27 mouse cellular contexts compared by ENCODE assay signal in the genomic region with DNA sequence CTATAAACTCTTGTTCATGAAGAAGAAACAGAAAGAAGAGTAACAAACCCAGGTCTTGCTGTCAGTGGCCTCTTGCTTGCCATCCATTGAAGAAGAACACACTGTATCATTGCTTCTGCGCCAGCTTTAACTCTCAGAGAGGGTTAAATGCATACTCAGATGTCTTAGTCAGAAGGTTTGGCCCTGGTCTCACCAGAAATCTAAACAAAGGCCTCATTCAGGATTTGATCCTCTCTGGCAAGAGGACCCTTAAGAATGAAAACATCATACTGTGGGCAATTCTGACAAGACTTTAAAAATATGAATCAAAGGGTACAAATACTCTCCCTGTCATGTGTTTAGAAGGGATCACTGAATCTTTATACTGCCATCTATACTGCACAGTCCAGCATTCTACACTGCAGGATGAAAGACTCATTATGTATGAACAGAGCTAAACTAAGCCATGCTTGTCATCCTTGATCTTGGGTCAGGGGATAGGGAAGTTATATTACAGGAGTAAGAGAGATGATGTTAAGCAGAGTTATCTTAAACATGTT.
DNase-seq lines count a peak whose midpoint lies in the region; ATAC-seq and TF ChIP-seq lines count a peak whose summit lies in the region.
"Had no signal": no experiment of that assay in that cellular context is flagged by ENCODE, and none has a peak within 500 bp of the region (broad histone marks: within the 10 kb centered on the region; RNA-seq: fewer than 3 reads in every experiment).

No protein-coding gene starts in this region.

- no peak for DNase-seq in hindbrain, postnatal 0 days (ENCODE audit: low spot score)
- DNase-seq in 3134 (ENCODE audit: extremely low read depth, insufficient read length, low spot score), result peak; percentile 44
- DNase-seq in Muller cell, postnatal 12 days (ENCODE audit: inconsistent ontology term), result peak; percentile 74
- DNase-seq in fibroblast of lung, adult 2 months (ENCODE audit: low read depth), result peak; percentile 22
- DNase-seq in spleen, postnatal 36 days (ENCODE audit: low spot score in 2 of 2), result no peak
- DNase-seq in left cerebral cortex, postnatal 36 days (ENCODE audit: low spot score in 2 of 2), result no peak
- DNase-seq: adrenal gland, adult 8-10 months; adrenal gland, postnatal 14 days; adrenal gland, postnatal 36 days; B cell, adult 2 months; cerebellum, adult 11-12 months; cerebellum, adult 2 months; cerebellum, adult 9-10 months; cerebellum, postnatal 10 days; cerebellum, postnatal 25 days had no signal

- no peaks in the 10 kb centered on the region for H3K4me1 ChIP-seq in hindbrain, postnatal 0 days (ENCODE audit: insufficient read depth, low read length)
- no peaks in the 10 kb centered on the region for H3K4me1 ChIP-seq in hindbrain, embryonic 12.5 days
- H3K4me1 ChIP-seq: embryonic facial prominence, embryonic 10.5 days; embryonic facial prominence, embryonic 12.5 days; forebrain, embryonic 10.5 days; forebrain, embryonic 12.5 days had no signal

- intact Hi-C loops in left cerebral cortex, postnatal 36 days (cut with DNase I), result no loop called here

- no peak overlapping the region for H3K4me2 ChIP-seq in hindbrain, postnatal 0 days (ENCODE audit: low read depth, low read length)
- no peak overlapping the region for H3K4me2 ChIP-seq in hindbrain, embryonic 12.5 days (replicated peaks)
- H3K4me2 ChIP-seq: embryonic facial prominence, embryonic 12.5 days; forebrain, embryonic 12.5 days had no signal

- WGBS in hindbrain, postnatal 0 days, result 61% methylated on average over 1 of the region's 1 CpGs
- 79% methylated on average over 1 of the region's 1 CpGs for WGBS in hindbrain, embryonic 12.5 days

- H3K27ac ChIP-seq in hindbrain, postnatal 0 days, result no peak overlapping the region
- H3K27ac ChIP-seq in hindbrain, embryonic 12.5 days, result no peak overlapping the region
- H3K27ac ChIP-seq: embryonic facial prominence, embryonic 10.5 days; embryonic facial prominence, embryonic 12.5 days; forebrain, embryonic 10.5 days; forebrain, embryonic 12.5 days had no signal

- no peak overlapping the region for H3K4me3 ChIP-seq in hindbrain, postnatal 0 days (ENCODE audit: low read length)
- no peak overlapping the region for H3K4me3 ChIP-seq in hindbrain, embryonic 12.5 days
- H3K4me3 ChIP-seq: embryonic facial prominence, embryonic 10.5 days; embryonic facial prominence, embryonic 12.5 days; forebrain, embryonic 10.5 days; forebrain, embryonic 12.5 days had no signal

- ATAC-seq in hindbrain, postnatal 0 days, result peak; percentile 71
- ATAC-seq in hindbrain, embryonic 12.5 days (ENCODE audit: low FRiP score), result no peak
- ATAC-seq: activated CD4-positive, CD25-positive, alpha-beta regulatory T cell, adult 4 months; CD4-positive, CD25-positive, alpha-beta regulatory T cell, adult 4 months; forebrain, embryonic 14.5 days; forebrain, embryonic 16.5 days; Patski had no signal

- H3K9ac ChIP-seq in hindbrain, postnatal 0 days (replicated peaks; ENCODE audit: low read length), result no peak overlapping the region
- no peak overlapping the region for H3K9ac ChIP-seq in hindbrain, embryonic 12.5 days
- H3K9ac ChIP-seq: embryonic facial prominence, embryonic 12.5 days; forebrain, embryonic 12.5 days had no signal

- no peaks in the 10 kb centered on the region for H3K9me3 ChIP-seq in hindbrain, postnatal 0 days (ENCODE audit: low read length)
- H3K9me3 ChIP-seq in hindbrain, embryonic 12.5 days (replicated peaks), result no peaks in the 10 kb centered on the region
- H3K9me3 ChIP-seq: embryonic facial prominence, embryonic 10.5 days; embryonic facial prominence, embryonic 12.5 days; forebrain, embryonic 10.5 days; forebrain, embryonic 12.5 days; G1E had no signal

- no peak for TF ChIP-seq CTCF in hindbrain, postnatal 0 days (IDR thresholded peaks at IDR 0.05; ENCODE audit: low read depth)

- no peaks in the 10 kb centered on the region for H3K27me3 ChIP-seq in hindbrain, postnatal 0 days (ENCODE audit: insufficient read depth, low read length)
- H3K27me3 ChIP-seq in hindbrain, embryonic 12.5 days, result no peaks in the 10 kb centered on the region
- H3K27me3 ChIP-seq: CH12.LX; embryonic facial prominence, embryonic 12.5 days; forebrain, embryonic 12.5 days had no signal

- no peaks in the 10 kb centered on the region for H3K36me3 ChIP-seq in hindbrain, postnatal 0 days (ENCODE audit: insufficient read depth, low read length)
- H3K36me3 ChIP-seq in hindbrain, embryonic 12.5 days, result no peaks in the 10 kb centered on the region
- H3K36me3 ChIP-seq: embryonic facial prominence, embryonic 10.5 days; embryonic facial prominence, embryonic 12.5 days; forebrain, embryonic 10.5 days; forebrain, embryonic 12.5 days; G1E had no signal

Comparison
In these comparisons a context has a peak if more than half of its experiments do, and no peak if none do; other contexts are left out.
1. DNase-seq: peak in 3134 (single experiment), Muller cell, postnatal 12 days (single experiment) and fibroblast of lung, adult 2 months (single experiment); none in hindbrain, postnatal 0 days (single experiment), spleen, postnatal 36 days (0 of 2) and left cerebral cortex, postnatal 36 days (0 of 2).